Mouse (Mus musculus): ENCODE results near the gene Mecom.

DNA sequence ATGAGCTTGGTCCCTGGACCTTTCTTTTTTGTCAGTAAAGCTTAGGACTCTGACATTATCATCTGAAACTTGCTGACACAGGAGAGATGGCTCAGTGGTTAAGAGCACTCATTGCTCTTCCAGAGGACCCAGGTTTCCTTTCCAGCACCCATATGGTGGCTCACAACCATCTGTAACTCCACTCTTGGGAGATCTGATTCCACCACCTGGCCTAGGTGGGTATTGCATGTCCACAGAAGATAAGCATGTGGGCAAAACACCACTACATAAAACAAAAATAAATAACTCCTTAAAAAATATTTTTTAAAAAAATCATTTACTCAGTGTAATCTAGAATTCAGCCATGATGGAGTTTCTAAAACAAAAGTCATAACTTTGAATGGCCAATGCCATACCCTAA, 338.7 kb downstream of the Mecom start:
- TF ChIP-seq POLR2A (IDR thresholded peaks at IDR 0.05; ENCODE audit: low read depth, low read length) (no peak), CTCF (IDR thresholded peaks at IDR 0.05; ENCODE audit: extremely low read depth, insufficient read depth, insufficient read length, insufficient replicate concordance) (no peak)
